Mouse (Mus musculus) cerebral cortex, adult 2 months (tissue): ENCODE measurements around the gene Hist1h2bg.

Experiments used
- WGBS: fragments of 180-500 bp; shearing (Covaris S2); methylation state at CpG from one replicate; pipeline ENCODE4 v1.1.7; 2018; 5-methylcytosine and 5-hydroxymethylcytosine counted together

The Hist1h2bg gene

GRCm38 (mm10) chr13:23571022-23571503 is at the start of gene Hist1h2bg, which contains the start of gene Hist1h2ae:
Gene Hist1h2bg (plus strand): TSS chr13:23571396.
Gene Hist1h2ae (minus strand): TSS chr13:23571220.
- under 1% methylated on average over 18 of the region's 18 CpGs for WGBS

GRCm38 (mm10) chr13:23521703-23522102 is 49.5 kb upstream of the Hist1h2bg start:
- 1% methylated on average over 14 of the region's 14 CpGs for WGBS

GRCm38 (mm10) chr13:23523976-23524375 is 47.2 kb upstream of the Hist1h2bg start:
- 44% methylated on average over 5 of the region's 5 CpGs for WGBS

GRCm38 (mm10) chr13:23524654-23525053 is 46.5 kb upstream of the Hist1h2bg start:
- WGBS: 12% methylated on average over 5 of the region's 5 CpGs

GRCm38 (mm10) chr13:23525901-23526300 is 45.3 kb upstream of the Hist1h2bg start:
- 4% methylated on average over 10 of the region's 10 CpGs for WGBS

GRCm38 (mm10) chr13:23526312-23526711 is 44.9 kb upstream of the Hist1h2bg start:
- WGBS: under 1% methylated on average over 17 of the region's 17 CpGs

- WGBS: 86% methylated on average over 5 of the region's 5 CpGs
These were observed 42.2 kb upstream of the Hist1h2bg start for GRCm38 (mm10) chr13:23529005-23529404.

GRCm38 (mm10) chr13:23529480-23530165 is 41.6 kb upstream of the Hist1h2bg start:
- 26% methylated on average over 2 of the region's 2 CpGs for WGBS

GRCm38 (mm10) chr13:23530181-23530900 is 40.9 kb upstream of the Hist1h2bg start:
- under 1% methylated on average over 20 of the region's 20 CpGs for WGBS

GRCm38 (mm10) chr13:23530901-23531875 is 40.0 kb upstream of the Hist1h2bg start, which contains the start of gene Hist1h4h:
Gene Hist1h4h (plus strand): TSS chr13:23531050.
- under 1% methylated on average over 61 of the region's 70 CpGs for WGBS

GRCm38 (mm10) chr13:23532262-23533075 is 38.7 kb upstream of the Hist1h2bg start:
- 10% methylated on average over 9 of the region's 9 CpGs for WGBS

GRCm38 (mm10) chr13:23533560-23534367 is 37.4 kb upstream of the Hist1h2bg start, which contains the start of gene Hist1h2af:
Gene Hist1h2af (plus strand): TSS chr13:23533906.
- under 1% methylated on average over 29 of the region's 53 CpGs for WGBS

GRCm38 (mm10) chr13:23534368-23535131 is 36.6 kb upstream of the Hist1h2bg start:
- WGBS: under 1% methylated on average over 15 of the region's 15 CpGs

GRCm38 (mm10) chr13:23535137-23536075 is 35.8 kb upstream of the Hist1h2bg start, which contains the start of gene Hist1h3g:
Gene Hist1h3g (plus strand): TSS chr13:23535422.
- WGBS: under 1% methylated on average over 58 of the region's 62 CpGs

GRCm38 (mm10) chr13:23536076-23536822 is 34.9 kb upstream of the Hist1h2bg start:
- WGBS: 22% methylated on average over 7 of the region's 7 CpGs

- 85% methylated on average over 3 of the region's 3 CpGs for WGBS
These were observed 34.0 kb upstream of the Hist1h2bg start for GRCm38 (mm10) chr13:23537006-23537710.
